Mouse (Mus musculus) adrenal gland, postnatal 36 days (tissue): ENCODE data around the gene Ccser1. TPM values are rescaled to one million over a fixed set of nuclear protein-coding genes. Genes with fewer than 3 reads are reported as not detected.
A peak's percentile ranks its signal among the peaks of the same experiment; 100 is the strongest.

Experiments
- DNase-seq, 2 experiments: peaks; one replicate each; pipeline ENCODE4 v3.0.0; 2021; ENCODE audit warnings: mixed read lengths in 1 of 2
- total RNA-seq, 2 experiments: library from RNA; stranded (reverse); gene quantifications; 2 replicates each; pipeline ENCODE4 v1.2.3; 2021

Ccser1 gene
- total RNA-seq, 2 experiments from 2014 or later, result 2.1 to 3.1 TPM

DNA sequence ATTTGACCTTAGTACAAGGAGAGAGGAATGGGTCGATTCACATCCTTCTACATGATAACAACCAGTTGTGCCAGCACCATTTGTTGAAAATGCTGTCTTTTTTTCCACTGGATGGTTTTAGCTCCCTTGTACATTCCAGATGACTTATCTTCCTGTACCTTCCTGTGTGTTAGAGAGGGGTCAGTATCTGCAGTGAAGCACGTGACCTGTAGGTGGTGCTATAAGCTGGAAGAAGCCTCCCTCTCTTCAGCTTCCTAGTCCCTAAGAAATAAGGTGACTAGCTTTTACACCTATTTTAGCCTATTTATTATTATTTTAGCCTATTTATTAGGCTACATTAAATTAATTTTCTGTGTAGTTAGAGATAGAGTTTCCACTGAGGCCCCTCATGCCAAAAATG lies 506.9 kb downstream of the Ccser1 start:
- DNase-seq, result no peak

DNA sequence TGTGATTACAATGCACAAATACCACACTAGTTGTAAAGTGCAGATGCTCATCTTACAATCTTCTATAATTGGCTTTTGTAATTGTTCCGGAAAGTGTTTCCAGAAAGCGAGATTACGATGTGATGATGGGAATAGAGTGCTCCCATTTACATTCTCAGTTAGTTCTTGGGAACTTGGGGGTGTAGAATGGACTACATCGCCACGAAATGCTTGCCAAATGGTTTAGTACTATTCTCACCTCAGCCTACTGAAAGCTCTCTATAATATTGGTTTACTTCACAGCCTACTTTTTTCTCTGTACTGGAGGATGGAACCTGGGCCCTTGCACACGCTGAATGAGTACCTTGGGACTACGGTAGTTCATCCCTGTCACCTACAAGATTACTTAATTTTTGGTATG lies 522.9 kb downstream of the Ccser1 start:
- DNase-seq, result no peak

DNA sequence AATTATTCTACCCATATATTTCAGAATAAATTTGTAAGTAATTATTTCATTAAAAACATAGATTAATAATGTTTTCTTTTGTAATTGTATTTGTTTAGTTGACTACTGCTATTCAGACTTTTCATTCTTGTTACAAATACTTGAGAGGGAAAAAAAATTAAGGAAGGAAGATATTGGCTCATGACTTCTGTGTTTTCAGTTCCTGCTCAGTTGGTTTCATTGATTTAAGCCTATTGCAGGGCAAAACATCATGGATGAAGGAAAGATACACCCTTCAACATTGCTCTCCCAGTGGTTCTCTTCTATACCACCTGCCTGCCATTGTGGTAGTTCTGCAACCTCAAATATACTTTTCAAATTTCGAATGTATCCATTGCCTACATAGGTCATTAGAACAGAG lies 541.1 kb downstream of the Ccser1 start:
- DNase-seq, result no peak

DNA sequence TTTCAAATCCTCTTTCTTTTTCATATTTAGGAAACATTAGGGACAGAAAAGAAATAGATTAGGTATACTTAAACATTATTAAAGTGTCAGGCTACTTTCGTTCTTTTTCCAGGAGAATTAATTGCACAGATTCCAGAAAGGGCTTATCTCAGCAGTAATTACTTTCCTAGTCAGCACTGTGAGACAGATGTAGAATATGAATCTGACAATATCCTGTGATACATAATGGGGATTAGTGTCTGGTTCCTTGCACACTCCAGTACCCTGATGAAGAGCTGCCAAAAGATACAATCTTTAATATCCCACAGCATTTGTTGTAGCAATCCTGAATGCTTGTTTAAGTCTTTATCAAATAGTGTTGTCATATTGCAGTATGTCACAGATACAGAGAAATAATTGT lies 548.9 kb downstream of the Ccser1 start:
- DNase-seq, result no peak

DNA sequence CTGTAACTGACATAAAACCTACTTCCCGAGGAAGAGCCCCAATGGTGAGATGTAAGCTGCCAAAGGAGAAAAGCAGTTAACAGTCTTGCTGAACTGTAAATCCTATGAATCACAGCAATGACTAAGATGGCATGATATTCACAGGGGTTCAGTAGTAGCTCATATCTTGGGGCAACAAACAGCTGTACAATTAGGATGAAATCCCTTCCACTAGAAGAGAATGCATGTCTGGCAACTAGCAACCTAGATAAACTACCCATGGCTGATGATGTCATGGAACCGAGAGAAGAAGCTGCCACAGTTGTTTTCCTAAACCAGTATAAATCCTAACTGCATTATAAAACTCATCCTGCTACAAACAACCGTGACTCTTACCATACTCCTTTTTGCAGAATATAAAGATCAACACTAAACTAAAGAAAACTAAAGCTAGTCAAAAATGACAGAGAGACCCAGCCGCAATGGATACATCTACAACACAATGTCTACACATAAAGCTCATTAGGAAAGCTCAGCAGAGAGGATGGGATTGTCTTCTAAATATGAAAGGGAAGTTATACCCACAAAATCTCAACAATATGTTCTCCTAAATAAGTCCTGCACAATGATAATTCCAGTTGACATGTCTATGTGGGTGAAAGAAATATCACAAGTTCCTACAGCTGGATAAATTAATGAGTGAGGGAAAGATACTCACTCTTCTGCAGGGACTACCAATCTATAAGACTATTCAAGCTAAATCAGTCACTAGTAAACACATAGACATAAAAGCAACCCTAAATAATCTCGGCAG lies 550.2 kb downstream of the Ccser1 start:
- no peak for DNase-seq

DNA sequence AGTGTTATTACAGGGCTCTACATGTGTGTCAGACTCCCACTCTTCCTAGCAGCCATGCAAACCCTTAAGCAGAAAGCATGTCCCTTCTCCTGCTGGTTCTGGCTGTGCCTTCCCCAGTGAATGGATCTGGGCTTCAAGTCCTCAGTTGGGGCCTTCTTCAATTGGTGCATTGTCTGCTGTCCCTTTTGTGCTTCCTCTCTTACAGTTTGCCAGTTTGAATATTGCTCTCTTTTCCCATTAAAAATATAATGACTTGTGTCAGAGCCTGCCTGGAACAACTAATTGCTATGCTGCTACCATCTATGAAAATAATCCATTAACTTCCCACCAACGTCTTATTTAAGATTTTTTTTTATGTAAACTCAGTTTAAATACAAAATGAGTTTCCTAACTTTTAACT lies 566.2 kb downstream of the Ccser1 start:
- no peak for DNase-seq

DNA sequence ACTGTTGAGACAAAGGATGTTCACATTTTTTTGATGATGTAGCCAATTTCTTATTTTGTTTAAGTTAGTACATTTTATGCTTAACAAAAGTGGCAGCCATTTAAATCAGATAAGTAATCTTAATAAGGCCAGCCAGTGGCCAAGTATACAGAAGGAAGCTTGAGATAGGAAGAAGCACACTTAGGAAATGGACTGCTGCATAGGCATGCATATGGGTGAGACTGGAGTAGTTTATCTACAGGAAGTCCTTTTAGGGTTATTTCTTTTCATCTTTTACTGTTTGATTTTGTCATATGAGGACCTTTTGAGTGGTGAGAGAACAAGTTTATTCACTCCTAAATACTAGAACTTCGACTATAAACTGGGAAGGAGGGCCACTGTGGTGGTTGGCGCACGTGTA lies 582.0 kb downstream of the Ccser1 start:
- DNase-seq, result no peak

DNA sequence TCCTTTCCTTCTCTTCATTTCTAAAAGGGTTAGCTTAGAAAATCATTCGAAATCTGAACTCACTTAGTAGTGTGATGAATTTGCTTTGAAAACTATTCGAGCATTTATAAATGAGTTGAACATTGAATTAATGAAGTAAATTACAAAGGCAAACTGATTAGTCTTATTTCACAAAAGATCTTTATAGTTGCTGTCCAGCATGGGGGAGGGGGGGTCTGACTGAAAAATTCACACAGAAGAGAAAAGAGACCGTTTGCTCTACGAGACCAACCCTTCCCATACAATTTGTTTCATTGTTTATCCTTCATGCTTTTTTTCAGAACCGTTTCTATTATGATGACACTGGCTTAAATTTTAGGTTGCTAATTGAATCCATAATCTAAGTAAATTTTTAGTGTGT lies 583.3 kb downstream of the Ccser1 start:
- DNase-seq, result no peak

DNA sequence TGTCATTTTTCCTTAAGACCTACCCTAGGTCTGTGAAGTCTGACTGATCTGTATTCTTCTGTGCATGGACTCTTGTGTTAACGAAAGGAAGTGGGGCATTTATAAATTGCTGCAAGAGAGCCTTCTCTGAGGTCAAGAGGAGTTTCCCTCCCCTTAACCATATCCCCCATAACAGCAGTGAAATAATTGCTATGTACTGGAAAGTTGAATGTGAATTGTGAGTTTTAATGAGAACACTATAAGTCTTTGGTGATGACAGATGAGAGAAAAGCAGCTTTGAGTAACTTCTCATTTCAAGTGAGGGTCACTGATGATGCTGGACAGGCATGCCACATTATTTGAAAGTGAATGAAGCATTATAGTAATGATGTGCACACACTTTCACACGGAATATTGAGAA lies 585.7 kb downstream of the Ccser1 start:
- no peak for DNase-seq

DNA sequence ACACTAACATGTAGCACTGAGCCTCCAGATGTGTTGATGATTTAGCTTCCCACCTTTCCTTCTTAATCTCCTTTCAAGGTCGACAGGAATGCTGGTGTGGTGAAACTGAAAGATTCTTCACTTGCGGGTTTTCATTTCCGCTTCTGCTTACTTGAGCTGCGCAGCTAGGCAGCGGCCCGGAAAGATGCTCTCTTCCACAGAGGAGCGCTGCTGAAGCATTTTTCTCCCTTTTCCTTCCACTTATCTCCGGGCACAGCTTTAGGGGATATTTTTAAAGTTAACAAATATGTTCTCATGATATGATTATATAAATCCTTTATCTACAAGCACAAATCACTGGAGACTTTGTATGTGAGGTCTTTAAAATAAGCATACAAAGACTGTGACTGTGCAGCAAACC lies 587.0 kb downstream of the Ccser1 start:
- DNase-seq, result no peak

DNA sequence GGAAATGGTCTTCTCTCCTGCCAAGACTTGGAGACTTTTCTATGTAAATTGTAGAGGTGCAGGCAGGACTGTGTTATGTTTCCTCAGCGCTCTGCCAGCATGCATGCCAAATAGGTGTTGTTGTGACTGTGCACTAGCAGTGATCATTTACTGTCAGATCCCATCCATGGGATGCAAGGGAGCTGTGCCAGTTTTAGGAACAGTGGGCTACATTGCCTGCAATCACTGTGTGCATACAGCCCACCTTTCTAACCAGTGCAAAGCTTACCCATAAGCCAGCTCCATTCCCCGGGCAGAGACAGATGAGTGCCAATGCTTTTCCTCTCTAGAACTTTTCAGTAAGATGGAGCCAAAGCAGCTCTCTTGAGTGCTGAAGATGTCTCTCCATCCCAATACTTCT lies 606.6 kb downstream of the Ccser1 start:
- DNase-seq, result no peak

DNA sequence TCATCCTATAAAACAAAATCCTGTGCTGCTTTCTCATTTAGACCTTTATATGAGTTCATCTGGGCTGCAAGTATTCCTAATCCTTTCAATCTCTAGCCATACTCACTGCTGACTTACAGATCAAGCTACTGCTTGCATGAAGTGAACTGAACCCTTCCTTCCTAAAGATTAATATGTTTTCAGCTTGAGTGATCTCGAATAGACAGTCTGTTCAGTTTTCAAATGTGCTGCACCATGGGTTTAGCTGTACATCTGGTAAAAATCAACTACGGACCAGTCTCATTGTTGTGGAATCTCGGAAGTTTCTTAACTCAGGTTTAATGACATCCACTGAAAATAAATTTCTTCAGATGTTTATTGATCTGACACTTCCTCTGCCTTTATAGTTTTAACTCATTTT lies 620.8 kb downstream of the Ccser1 start:
- no peak for DNase-seq

DNA sequence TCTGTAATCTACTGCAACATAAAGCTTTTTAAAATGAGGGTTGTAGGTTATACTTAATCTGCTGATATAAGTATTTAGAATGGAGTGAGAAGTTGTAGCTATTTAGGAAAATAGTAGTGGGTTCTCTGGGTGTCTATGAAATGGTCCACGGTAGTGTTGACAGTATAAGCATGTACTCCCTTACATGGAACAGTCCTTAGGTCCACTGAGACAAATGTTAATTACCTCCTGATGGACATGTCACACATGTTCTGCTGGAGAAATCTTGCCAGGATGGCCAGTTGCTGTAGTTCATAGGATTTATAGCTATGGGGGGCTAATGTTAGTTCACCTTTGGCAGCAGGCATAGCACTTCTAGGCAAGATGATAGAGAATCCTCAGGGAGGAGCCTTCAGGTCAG lies 625.4 kb downstream of the Ccser1 start:
- no peak for DNase-seq

DNA sequence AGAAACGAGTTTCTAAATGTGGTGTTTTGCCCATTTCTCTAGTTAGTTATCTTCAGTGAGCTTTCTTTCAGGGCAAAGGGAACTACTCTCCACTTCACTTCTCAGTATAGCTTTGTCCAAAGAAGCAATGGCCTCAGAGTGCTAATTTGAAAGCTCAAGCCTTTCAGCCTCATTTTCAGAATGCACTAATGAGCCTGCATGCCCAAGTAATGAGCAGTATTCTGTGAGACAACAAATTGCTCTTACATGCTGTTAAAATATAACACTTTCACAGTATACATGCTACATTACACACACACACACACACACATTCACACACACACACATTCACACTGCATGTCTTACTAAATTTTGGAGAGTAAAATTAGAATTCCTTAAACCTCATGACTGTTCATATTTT lies 637.6 kb downstream of the Ccser1 start:
- DNase-seq, result no peak

DNA sequence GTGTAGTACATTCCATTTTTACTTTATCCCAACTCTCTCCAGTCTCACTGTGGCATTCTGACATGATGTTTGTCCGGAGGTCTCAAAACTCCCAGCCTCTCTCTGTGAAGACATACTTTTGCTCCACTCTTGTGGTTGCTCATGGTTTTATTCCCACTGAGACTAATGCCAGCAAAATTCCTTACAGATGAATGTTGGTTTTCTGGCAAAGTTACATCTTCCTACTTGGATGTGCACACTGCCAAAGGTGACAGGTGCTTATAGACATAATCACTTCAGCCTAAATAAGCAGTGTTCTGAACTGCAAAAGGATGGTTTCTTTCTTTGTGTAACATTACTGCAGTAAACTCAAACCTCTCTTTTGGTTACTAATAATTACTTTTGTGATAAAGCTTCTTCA lies 696.2 kb downstream of the Ccser1 start:
- no peak for DNase-seq

DNA sequence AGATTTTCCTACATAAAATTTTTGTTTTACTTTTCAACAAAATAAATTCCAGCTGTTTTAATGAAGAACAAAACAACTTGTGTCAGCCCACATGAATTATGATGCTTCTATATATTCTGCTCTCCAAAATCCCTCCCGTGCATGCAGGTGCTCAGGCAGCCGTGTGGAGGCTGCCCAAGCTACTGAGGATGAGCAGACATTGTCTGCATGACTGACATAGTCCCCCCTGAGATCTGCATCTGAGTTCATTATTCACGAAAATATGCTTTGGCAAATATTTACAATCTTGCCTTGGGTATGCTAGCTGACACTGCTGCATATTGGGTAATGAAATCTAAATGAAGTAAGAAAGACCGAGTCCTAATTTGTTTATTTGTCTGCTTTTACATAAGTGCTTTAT lies 718.1 kb downstream of the Ccser1 start:
- DNase-seq, result no peak

DNA sequence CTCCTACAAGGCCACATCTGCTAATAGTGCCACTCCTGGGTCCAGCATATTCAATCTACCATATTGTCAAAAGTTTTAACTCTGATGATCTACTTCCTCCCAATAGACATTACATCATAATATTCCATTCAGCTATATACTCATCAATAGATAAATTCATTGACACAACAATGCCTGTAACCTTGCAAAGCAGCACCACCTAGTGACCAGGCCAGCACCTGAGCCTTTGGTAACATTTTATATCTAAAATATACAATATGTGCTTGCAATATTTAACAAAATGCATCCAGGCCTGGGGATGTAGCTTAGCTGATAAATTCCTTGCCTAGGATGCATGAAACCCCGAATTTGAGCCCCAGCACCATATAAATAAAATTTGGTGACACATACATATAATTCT lies 722.6 kb downstream of the Ccser1 start:
- peak in 1 of 2 experiments; percentile 0 for DNase-seq

DNA sequence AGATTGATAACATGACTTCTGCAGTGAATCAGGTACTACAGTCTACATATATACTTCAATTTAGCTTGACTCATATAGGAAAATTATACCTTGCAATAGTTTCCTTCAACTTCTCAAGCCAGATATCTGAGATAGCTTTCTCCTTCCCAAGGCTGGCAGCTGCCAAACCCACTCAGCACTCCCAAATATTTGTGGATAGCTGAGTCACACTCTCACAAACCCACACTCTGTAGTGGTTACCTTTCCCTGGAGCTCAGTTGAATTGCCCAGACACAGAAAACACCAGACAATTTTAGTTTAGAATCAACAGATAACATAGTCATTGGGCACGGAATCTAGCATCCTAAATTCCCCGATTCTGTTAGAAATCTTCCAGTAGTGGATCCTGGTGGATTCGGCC lies 732.8 kb downstream of the Ccser1 start:
- DNase-seq, result no peak

DNA sequence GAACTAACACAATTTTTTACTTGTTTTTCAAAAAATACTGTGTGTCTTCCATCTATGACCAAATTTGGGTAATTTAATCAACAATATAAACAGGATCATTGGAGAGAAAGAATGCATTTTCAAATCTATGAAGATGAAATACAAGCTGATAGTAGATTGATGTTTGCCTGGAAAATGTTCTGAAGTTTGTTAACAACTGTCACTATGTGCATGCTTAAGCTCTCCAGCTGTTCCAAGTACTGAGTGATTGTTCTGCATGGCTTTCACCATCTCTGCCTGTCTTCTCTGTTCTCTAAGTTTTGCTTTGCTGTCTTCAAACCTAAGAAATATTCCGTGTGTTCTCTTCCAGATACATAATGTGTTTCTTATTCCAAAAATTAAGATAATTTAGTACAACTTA lies 751.5 kb downstream of the Ccser1 start:
- DNase-seq, result no peak

DNA sequence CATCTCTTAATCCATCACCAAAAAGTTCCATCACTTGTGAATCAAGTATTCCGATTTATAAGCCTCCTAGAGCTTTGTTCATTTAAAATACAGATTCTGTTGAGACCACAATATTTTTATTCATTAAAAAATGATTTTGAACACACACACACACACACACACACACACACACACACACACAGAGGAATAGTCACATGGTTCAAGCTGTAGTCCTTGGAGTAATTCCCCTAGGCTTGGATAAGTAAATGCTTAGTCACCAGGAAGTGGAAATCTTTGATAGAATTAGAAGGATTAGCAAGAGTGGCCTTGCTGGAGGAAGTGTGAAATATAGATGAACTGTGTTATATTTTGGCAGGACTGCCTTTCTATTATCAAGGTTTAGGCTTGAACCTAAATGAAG lies 756.5 kb downstream of the Ccser1 start:
- DNase-seq, result no peak

DNA sequence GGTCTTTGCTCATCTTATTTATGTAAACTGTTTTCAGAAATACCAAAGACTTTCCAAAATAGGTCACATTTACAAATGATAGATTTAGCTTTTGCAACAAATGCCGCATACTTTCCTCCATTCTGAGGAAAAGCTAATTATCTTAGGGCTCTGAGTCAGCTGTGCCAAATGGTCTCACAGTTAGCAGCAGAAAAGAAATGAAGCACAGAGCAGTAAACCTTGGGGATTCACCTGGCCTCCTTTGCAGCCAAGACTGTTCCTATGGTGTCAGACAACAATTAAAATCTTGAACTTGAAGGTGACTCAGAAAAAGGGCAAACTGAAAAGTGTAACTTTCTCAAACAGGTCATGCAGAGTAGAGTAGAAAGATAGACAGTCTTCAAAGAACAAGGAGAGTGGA lies 759.1 kb downstream of the Ccser1 start:
- no peak for DNase-seq

DNA sequence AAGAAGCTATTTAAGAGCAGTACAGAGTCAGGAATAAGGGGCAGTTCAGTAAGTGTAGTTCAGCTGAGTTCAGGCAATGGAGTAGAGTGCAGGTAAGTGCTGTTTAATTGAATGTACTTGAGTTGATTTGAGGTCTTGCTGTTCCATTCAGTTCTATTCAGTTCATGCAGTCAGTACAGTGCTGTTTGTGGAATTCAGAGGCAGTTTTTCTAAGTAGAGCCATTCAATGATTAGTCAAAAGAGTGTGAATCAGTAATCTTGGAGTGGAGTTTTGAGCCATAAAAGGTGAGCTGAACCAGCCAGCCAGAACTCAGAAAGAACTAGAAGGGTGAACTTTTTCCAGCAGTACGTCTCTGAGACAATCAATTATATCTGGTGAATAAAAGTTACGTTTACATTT lies 773.6 kb downstream of the Ccser1 start:
- DNase-seq, result no peak

DNA sequence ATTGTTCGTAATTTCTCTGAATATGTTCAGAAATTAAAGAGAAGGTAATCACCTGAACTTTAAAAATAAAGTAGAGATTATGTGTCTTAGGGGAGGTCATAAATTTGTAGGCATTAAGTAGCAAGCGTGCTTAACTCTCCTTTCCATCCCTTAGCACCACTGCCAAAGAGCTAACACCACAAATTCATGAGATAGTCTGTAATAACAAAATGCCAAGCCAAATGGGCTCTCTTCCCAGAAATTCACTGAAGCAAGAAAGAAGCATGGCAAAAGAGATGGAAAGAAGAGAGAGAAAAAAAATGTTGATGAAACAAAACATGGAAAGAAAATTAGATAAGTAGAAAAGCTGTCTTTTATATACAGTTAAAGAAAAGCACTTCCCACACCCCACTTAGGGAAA lies 796.8 kb downstream of the Ccser1 start:
- DNase-seq, result no peak

DNA sequence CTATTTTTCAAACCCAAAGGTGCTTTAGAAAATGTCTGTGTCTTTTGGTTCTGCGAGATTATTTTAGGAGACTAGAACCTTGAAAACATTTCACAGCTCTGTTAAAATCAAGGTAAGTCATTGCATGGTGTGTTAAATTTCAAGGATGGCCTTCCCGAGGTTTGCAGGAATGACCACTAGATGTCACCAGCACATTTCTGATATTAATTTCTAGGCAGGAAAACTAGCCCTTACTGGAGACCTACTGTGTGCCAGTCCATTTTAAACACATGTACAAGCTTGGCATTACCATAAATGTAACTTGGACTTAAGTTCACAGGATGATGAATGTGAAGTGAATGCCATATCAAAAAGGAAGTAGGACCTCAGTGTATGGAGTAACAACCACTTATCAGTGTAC lies 798.3 kb downstream of the Ccser1 start:
- no peak for DNase-seq

DNA sequence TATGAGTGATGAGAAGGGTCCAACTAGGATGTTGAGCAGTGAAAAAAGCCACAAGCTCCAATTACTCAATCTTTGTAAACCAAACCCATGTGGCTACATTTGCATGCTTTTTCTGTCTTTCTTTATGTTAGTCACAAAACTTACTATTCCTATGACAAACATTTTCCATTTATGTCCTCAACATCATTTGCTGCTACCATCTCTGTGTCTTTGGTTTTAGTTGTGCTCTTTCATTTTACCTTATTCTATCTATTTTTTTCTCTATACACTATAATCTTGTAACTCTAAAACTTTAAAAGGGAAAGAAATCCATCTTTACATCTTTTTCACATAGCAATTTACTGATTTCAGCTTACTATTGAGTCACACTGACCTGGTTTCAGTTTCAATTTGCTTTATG lies 834.2 kb downstream of the Ccser1 start:
- DNase-seq, result no peak
